Mouse (Mus musculus) heart, embryonic 16.5 days (tissue): ENCODE measurements around the gene Nectin2. TPM values are rescaled to one million over a fixed set of nuclear protein-coding genes. Genes with fewer than 3 reads are reported as not detected.
"Not testable (repeated sequence)": the region's sequence is repeated elsewhere in the genome, so short reads cannot be mapped to it uniquely, and the experiment has no call there.

Source experiments
- ATAC-seq: fragments of 200-750 bp; cut with Nextera tagmentation; replicated peaks from 2 replicates; pipeline ENCODE4 v1.8.0; 2017; ENCODE audit warnings: moderate number of reproducible peaks; ENCODE audit not compliant: insufficient read depth, low FRiP score; ENCODE audit errors: extremely low read depth
- H3K27ac ChIP-seq: fragments of 300-500 bp; sonication (generic); 2 replicates; pipeline ENCODE4 v1.5.1; 2014; ENCODE audit warnings: mild to moderate bottlenecking, low read length, control low read depth, moderate library complexity
- H3K27me3 ChIP-seq: fragments of 300-500 bp; sonication (generic); 2 replicates; pipeline ENCODE4 v1.6.1; 2014; ENCODE audit warnings: low read length, mixed read lengths; ENCODE audit not compliant: control insufficient read depth, insufficient read depth
- H3K36me3 ChIP-seq: fragments of 300-500 bp; sonication (generic); 2 replicates; pipeline ENCODE4 v1.6.1; 2014; ENCODE audit not compliant: control insufficient read depth, insufficient read depth
- H3K4me1 ChIP-seq: fragments of 300-500 bp; sonication (generic); 2 replicates; pipeline ENCODE4 v1.6.1; 2014; ENCODE audit warnings: low read length, mixed read lengths; ENCODE audit not compliant: control insufficient read depth, insufficient read depth
- H3K4me2 ChIP-seq: fragments of 300-500 bp; sonication (generic); 2 replicates; pipeline ENCODE4 v1.6.1; 2014; ENCODE audit warnings: low read depth, mild to moderate bottlenecking, control low read depth, low read length
- H3K4me3 ChIP-seq: fragments of 300-500 bp; sonication (generic); 2 replicates; pipeline ENCODE4 v1.5.1; 2014; ENCODE audit warnings: mild to moderate bottlenecking, control low read depth, low read length
- H3K9ac ChIP-seq: fragments of 300-500 bp; sonication (generic); 2 replicates; pipeline ENCODE4 v1.6.1; 2014; ENCODE audit warnings: low read length, control low read depth
- H3K9me3 ChIP-seq: fragments of 300-500 bp; sonication (generic); replicated peaks from 2 replicates; pipeline ENCODE4 v1.6.1; 2016; ENCODE audit warnings: low read length; ENCODE audit not compliant: control insufficient read depth
- WGBS: fragments of 180-500 bp; shearing (Covaris S2); extraction: QIAGEN DNeasy Blood & Tissue Kit; methylation state at CpG from one replicate; pipeline ENCODE4 v1.1.7; 2014; 5-methylcytosine and 5-hydroxymethylcytosine counted together
- polyA plus RNA-seq: library from polyadenylated mRNA; unstranded; fragments of >200 nt; fragmentation: Nextera tagmentation; extraction: Ambion mirVana; gene quantifications from 2 replicates; pipeline ENCODE4 v1.2.1, GENCODE M21; 2015

Nectin2 gene
- 63.5 and 76.8 TPM in 2 replicates for polyA plus RNA-seq

DNA sequence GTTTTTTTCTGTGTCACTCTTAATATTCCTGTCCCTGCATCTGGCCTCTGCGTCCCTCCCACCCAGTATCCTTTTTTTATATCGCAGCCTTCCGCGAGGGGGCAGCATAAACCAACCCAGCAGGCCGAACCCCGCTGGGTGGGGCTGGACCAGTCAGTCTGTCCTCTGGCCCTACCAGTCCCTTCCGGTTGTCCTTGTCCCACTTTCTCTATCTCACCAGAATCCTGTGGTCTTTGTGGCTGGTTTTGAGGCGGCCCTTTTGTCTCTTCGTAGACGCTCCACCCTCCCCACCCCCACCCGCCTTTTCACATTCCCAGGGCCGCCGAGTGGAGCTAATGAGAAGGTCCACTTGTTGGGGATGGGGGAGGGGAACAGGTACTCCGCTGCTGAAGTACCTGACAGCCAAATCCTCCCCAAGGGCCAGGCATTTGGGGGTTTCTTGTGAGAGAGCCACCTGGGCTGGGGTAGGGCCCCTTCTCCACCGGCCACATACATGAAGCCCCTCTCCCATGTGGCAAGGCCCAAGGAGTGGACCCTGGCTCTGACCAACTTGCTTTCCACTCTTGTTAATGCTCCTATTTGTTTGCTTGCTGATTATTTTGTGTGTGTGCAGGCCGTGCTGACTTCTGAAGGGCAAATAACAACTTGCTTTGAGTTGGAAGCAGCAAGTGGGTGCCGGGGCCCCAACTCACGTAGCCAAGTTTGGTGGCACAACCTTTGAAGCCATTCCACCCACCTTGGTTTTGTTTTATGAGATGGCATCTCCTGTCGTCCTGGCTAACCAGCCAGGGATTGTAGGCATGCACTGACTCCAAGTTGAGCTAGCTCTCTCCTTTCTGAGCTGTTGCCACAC, at the start of gene Nectin2:
Gene Nectin2 (minus strand): TSS at position 267 of the 853 bp plus-strand sequence.
- Histone ChIP-seq H3K4me3 (peak within 1 kb of the TSS; percentile 71), H3K4me1 (peaks cover 60% of the 10 kb centered on the region)
- ATAC-seq, result peak; percentile 56

DNA sequence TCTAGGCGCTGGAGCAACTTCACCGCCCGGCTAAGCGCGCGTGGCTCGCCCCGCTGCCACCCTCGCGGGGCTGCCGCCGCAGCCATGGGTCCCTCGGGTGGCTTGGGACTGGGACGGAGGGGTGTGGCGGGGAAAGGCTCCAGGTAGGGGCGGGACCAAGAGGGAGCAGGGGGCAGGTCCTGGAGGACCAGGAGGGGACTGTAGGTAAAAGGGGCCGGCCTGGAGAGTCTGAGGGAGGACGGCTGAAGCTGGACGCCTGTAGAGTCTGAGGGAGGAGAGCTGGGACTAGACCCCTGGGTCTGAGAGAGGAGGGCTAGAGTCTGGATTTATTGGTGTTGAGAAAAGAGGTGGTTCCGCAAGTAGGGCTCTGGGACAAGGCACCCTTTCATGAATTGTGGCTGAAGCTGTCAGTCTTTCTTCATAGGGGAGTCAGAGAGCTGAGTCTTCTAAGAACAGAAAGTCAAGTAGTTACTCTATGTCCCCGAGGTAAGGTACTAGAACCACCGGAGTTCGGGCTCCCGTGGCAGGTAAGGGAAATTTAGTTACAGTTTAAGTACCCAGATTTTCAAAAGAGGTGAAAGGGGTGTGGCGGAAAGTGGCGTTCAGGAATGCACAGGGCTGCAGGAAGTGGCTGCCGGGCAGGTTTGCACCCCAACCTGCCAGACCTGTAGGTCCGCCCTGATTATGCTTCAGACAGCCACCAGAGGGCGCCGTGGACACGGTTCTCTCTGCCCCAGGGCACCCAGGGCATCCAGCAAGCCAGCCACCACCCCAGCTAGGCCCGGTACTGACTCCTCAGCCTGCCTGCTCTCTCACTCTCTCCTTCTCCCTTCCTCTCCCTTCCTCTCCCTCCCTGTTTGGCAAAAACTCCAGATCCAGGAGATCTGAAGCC, 46.7 kb upstream of the Nectin2 start, which contains the start of gene Cblc:
Gene Cblc (minus strand): TSS at position 113 of the 892 bp plus-strand sequence.
- ATAC-seq, result peak; percentile 50; the same call in 1 of the 2 replicates
- peaks cover 14% of the 10 kb centered on the region for H3K27me3 ChIP-seq
- H3K36me3 ChIP-seq, result no peaks in the 10 kb centered on the region
- peak within 1 kb of the TSS; percentile 35 for H3K4me3 ChIP-seq
- H3K27ac ChIP-seq, result peak within 1 kb of the TSS; percentile 35; the same call in 1 of the 2 replicates
- H3K4me1 ChIP-seq, result 0 out of 2 replicates have a peak, but pooled peaks cover 2% of the 10 kb centered on the region
- H3K9ac ChIP-seq, result peak within 1 kb of the TSS; percentile 25; the same call in 1 of the 2 replicates
- 3% methylated on average over 32 of the region's 32 CpGs for WGBS
- no peaks in the 10 kb centered on the region for H3K9me3 ChIP-seq
- H3K4me2 ChIP-seq, result peak within 1 kb of the TSS; percentile 51

More for the DNA sequence above, at the start of gene Nectin2:
- H3K27me3 ChIP-seq, result no peaks in the 10 kb centered on the region
- WGBS, result 18% methylated on average over 19 of the region's 19 CpGs
- H3K9ac ChIP-seq, result peak within 1 kb of the TSS; percentile 87
- peak within 1 kb of the TSS; percentile 85 for H3K4me2 ChIP-seq
- H3K27ac ChIP-seq, result peak within 1 kb of the TSS; percentile 93
- H3K36me3 ChIP-seq, result no peaks in the 10 kb centered on the region; the same call in 1 of the 2 replicates
- H3K9me3 ChIP-seq, result no peaks in the 10 kb centered on the region

DNA sequence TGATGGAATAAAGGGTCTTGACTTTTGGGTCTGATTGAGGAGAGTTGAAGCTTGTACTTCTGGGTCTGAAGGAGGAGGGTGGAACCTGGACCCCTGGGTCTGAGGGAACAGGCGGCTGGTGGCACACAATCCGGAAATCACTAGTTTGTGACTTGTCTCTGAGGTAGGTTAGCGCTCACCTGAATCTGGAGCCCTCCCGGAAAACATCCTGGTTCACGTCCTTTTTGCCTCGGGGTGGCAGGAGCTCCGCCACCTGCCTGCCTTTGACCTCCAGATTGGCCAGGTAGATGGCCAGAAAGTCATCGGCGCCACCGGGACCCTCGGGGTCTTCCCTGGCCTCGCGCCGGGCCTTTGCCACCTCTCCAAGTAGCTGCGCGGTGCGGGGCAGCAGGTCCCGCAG, 46.0 kb upstream of the Nectin2 start:
- 10% methylated on average over 18 of the region's 18 CpGs for WGBS
- Histone ChIP-seq H3K9ac (peak overlapping the region; percentile 25; the same call in 1 of the 2 replicates), H3K4me1 (0 out of 2 replicates have a peak, but pooled peaks cover 2% of the 10 kb centered on the region), H3K4me2 (peak overlapping the region; percentile 51), H3K27me3 (peaks cover 14% of the 10 kb centered on the region), H3K9me3 (no peaks in the 10 kb centered on the region), H3K4me3 (peak overlapping the region; percentile 35), H3K27ac (no peak overlapping the region), H3K36me3 (no peaks in the 10 kb centered on the region)
- ATAC-seq, result no peak

DNA sequence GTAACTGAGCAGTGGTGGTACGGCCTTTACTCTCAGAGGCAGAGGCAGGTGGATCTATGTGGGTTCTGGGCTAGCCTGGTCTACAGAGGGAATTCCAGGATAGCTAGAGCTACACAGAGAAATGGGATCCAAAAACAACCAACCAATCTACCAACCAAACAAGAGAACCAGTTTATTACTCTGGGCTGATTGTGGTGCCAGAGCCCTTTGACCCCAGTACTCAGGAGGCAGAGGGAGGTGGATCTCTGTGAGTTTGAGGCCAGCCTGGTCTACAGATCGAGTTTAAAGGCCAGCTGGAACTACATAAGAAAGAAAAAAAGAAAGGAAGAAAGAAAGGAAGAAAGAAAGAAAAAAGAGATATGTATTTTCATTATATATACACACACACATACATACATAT, 45.0 kb upstream of the Nectin2 start:
- H3K4me2 ChIP-seq, result no peak overlapping the region
- no peak overlapping the region for H3K9ac ChIP-seq
- no peak overlapping the region for H3K4me3 ChIP-seq
- peaks cover 14% of the 10 kb centered on the region for H3K27me3 ChIP-seq
- 0 out of 2 replicates have a peak, but pooled peaks cover 2% of the 10 kb centered on the region for H3K4me1 ChIP-seq
- H3K36me3 ChIP-seq, result no peaks in the 10 kb centered on the region
- WGBS, result 56% methylated on average over 2 of the region's 2 CpGs
- H3K9me3 ChIP-seq, result no peaks in the 10 kb centered on the region
- H3K27ac ChIP-seq, result no peak overlapping the region
- ATAC-seq, result no peak

DNA sequence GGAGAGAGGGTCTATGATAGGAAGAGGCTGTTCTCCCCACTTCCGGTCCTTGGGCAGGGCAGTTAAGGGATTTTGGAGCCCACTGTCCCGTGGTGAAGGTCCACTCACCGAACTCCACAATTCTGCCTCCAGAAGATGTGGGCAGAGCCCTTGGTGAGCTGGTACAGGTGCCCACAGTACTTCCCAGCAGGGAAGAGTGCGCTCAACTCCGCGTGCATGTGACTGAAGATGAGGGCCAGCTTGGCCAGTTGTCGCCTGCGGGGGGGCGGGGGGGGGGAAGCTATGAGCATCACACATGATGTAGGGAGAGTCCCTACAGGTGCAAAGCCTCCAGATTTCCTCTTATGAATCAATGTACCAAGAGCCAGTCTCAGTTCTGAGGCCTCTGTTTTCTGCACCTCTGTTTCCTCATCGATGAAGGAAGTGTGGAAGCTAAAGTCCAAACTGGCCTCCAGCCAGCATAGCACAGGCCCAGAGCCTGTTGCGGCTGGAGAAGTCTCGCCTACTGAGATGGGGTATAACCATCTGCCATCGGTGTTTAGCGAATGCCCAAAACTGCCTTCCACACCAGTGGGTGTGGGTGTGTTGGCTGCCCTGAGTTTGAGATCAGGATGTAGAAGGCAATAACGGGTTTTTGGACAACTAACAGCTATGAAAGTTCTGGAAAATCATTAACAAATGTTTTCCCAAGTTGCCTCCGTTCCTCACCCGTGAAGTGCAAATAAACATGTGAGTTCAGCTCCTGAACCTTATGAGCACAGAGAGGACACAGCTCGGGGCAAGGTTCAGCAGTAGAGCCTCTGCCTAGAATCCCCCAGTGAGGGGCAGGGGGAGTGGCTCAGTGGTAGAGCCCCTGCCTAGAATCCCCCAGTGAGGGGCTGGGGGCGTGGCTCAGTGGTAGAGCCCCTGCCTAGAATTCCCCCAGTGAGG, 42.7 kb upstream of the Nectin2 start:
- H3K9ac ChIP-seq, result no peak overlapping the region
- no peak overlapping the region for H3K27ac ChIP-seq
- WGBS, result 79% methylated on average over 19 of the region's 19 CpGs
- peaks cover 14% of the 10 kb centered on the region for H3K27me3 ChIP-seq
- H3K4me2 ChIP-seq, result no peak overlapping the region
- peaks cover 5% of the 10 kb centered on the region for H3K4me1 ChIP-seq
- no peaks in the 10 kb centered on the region for H3K9me3 ChIP-seq
- H3K4me3 ChIP-seq, result no peak overlapping the region
- no peak for ATAC-seq
- H3K36me3 ChIP-seq, result no peaks in the 10 kb centered on the region

DNA sequence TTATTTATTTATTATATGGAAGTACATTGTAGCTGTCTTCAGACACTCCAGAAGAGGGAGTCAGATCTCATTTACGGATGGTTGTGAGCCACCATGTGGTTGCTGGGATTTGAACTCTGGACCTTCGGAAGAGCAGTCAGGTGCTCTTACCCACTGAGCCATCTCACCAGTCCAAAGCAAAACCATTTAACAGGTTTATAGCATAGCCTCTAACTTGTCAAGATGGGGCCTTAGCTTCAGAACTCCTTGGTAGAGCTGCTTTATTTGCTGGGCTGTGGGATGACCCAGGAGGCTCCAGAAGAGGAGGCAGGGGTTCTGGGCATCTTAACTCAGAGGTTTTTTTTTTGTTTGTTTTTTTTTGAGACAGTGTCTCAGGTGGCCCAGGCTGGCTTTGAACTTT, 41.2 kb upstream of the Nectin2 start:
- H3K9ac ChIP-seq, result not testable (repeated sequence)

DNA sequence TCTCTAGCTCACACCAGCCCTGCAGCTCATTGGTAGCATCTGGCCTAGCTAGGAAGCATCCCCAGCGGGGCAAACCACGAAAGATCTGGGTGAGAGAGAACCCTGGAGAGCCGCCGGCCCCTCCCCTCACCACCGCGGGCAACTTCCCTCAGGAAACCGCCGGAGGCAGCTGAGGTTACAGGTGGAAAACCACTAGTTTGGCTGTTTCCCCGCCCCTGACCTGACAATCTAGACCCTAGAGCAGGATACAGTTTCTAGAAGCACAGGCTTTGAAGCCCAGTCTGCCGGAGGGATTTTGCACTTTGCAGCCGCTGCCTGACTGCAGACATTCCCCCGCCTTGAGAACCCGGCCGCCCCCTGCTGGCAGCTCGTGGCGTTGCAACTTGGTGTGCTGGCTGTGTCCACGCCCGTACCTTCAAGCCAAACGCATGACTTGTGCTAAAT, 39.6 kb upstream of the Nectin2 start:
- peaks cover 3% of the 10 kb centered on the region for H3K4me1 ChIP-seq
- WGBS, result under 1% methylated on average over 19 of the region's 19 CpGs
- H3K27ac ChIP-seq, result 0 out of 2 replicates have a peak overlapping the region, but pooled peaks have one; percentile 16

More for the DNA sequence above, 41.2 kb upstream of the Nectin2 start:
- 77% methylated on average over 2 of the region's 2 CpGs for WGBS
- H3K27ac ChIP-seq, H3K4me3 ChIP-seq, H3K27me3 ChIP-seq, H3K4me1 ChIP-seq, H3K36me3 ChIP-seq, H3K4me2 ChIP-seq, ATAC-seq, H3K9me3 ChIP-seq: not testable (repeated sequence)

More for the DNA sequence above, 39.6 kb upstream of the Nectin2 start:
- ATAC-seq, result peak; percentile 71
- Histone ChIP-seq H3K4me2 (peak overlapping the region; percentile 83), H3K9ac (peak overlapping the region; percentile 74), H3K4me3 (peak overlapping the region; percentile 49), H3K36me3 (no peaks in the 10 kb centered on the region), H3K9me3 (no peaks in the 10 kb centered on the region), H3K27me3 (no peaks in the 10 kb centered on the region)
